Mouse (Mus musculus) gastrocnemius, adult 8-10 months (tissue): ENCODE data around the gene Gm45521. TPM values are rescaled to one million over a fixed set of nuclear protein-coding genes. Genes with fewer than 3 reads are reported as not detected.

ENCODE experiments used
- DNase-seq, 2 experiments: peaks; one replicate each; pipeline ENCODE4 v3.0.0; 2022; ENCODE audit warnings: low spot score in 2 of 2
- total RNA-seq, 4 experiments: library from RNA; stranded (reverse); gene quantifications; 2 replicates each; pipeline ENCODE4 v1.2.4; 2022

Gm45521 gene
- total RNA-seq, result not detected

GRCm38 (mm10) chr14:7957049-7957448, at the start of gene Gm45521:
TSS of gene Gm45521 (plus strand) at chr14:7957288.
- no peak for DNase-seq

GRCm38 (mm10) chr14:7909472-7909871, 47.6 kb upstream of the Gm45521 start:
- no peak for DNase-seq

GRCm38 (mm10) chr14:7913842-7914241, 43.2 kb upstream of the Gm45521 start:
- no peak for DNase-seq

GRCm38 (mm10) chr14:7914461-7914860, 42.6 kb upstream of the Gm45521 start:
- no peak for DNase-seq

GRCm38 (mm10) chr14:7918150-7918991, 38.7 kb upstream of the Gm45521 start:
- DNase-seq, result no peak

GRCm38 (mm10) chr14:7919309-7919708, 37.8 kb upstream of the Gm45521 start:
- DNase-seq, result no peak

- no peak for DNase-seq
These were observed 37.2 kb upstream of the Gm45521 start for GRCm38 (mm10) chr14:7919921-7920320.

GRCm38 (mm10) chr14:7921459-7921858, 35.6 kb upstream of the Gm45521 start:
- no peak for DNase-seq

- DNase-seq, result no peak
These were observed 33.5 kb upstream of the Gm45521 start for GRCm38 (mm10) chr14:7923635-7924034.

GRCm38 (mm10) chr14:7928362-7928761, 28.7 kb upstream of the Gm45521 start:
- DNase-seq, result no peak

- DNase-seq, result no peak
These were observed 28.1 kb upstream of the Gm45521 start for GRCm38 (mm10) chr14:7929029-7929428.

GRCm38 (mm10) chr14:7932151-7932550, 24.9 kb upstream of the Gm45521 start:
- DNase-seq, result no peak

GRCm38 (mm10) chr14:7934166-7934565, 22.9 kb upstream of the Gm45521 start:
- DNase-seq, result no peak

- no peak for DNase-seq
These were observed 19.9 kb upstream of the Gm45521 start for GRCm38 (mm10) chr14:7937052-7937630.

- no peak for DNase-seq
These were observed 18.0 kb upstream of the Gm45521 start for GRCm38 (mm10) chr14:7938809-7939784.

- DNase-seq, result no peak
These were observed 15.7 kb upstream of the Gm45521 start for GRCm38 (mm10) chr14:7941413-7941812.

- DNase-seq, result peak; percentile 16 to 30
These were observed 13.8 kb upstream of the Gm45521 start for GRCm38 (mm10) chr14:7943101-7943800.

- no peak for DNase-seq
These were observed 13.3 kb upstream of the Gm45521 start for GRCm38 (mm10) chr14:7943801-7944135.

GRCm38 (mm10) chr14:7944349-7945039, 12.6 kb upstream of the Gm45521 start:
- no peak for DNase-seq

- DNase-seq, result no peak
These were observed 11.8 kb upstream of the Gm45521 start for GRCm38 (mm10) chr14:7945261-7945660.

GRCm38 (mm10) chr14:7951234-7951633, 5.9 kb upstream of the Gm45521 start:
- no peak for DNase-seq
